Mouse (Mus musculus): ENCODE results near the gene Slc30a7. TPM values are rescaled to one million over a fixed set of nuclear protein-coding genes. Genes with fewer than 3 reads are reported as not detected.

The Slc30a7 gene
- 51.3 TPM for polyA plus RNA-seq (2014; fragmentation: Illumina TruSeq; extraction: RNeasy Lipid Tissue Mini Kit (QIAGEN cat#74804); ENCODE audit: low replicate concordance)

DNA sequence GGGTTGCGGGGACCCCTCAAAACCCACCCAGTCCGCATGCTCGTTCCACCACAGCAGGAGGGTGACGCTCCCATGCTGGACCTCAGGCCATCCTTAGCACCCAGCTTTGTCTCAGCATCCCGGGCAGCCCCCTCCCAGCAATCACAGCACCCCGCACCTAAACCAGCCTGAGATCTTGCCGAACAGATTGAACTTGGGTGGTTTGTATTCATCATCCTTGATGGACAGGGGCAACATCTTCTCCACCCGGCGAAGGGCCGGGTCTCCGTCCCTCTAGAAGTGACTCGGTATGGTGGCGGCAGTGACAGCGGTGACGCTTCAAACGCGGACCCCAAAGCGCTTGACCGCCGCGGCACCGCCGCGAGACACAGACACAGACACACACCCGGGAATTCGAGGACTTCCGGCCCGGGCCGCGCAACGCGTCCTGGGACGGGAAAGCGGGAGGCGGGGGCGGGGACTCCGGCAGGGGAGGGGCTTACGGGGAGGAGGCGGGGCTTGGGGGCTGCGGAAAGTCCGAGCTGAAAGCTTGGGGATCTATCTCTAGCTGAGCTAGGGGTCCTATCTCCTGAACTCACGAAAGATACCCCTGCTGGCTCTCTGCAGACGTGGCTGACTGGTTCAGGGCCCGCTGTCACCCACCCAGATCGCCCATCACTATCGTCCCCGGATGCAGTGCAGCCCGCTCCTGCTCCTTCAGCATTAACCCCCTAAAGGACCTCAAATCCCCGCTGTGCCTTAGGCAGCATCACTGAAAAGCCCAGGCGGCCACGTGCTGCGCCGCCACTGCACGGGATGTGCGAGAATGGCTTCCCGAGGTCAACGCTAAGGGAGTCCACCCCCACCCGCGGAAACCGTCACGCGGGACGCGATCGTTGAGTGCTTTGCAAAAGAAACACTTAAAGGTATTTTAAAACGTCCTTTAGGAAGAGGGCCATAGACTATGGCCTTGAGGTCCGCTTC, at the start of gene Slc30a7, which contains the start of gene Extl2:
Slc30a7 (minus strand) TSS at position 429 of the 963 bp plus-strand sequence.
Extl2 (plus strand) TSS at position 485 of the 963 bp plus-strand sequence.

Other genes starting within 250 kb of the Slc30a7 start
- gene Dph5, start 119.6 kb downstream of the Slc30a7 start, polyA plus RNA-seq (2014; fragmentation: Illumina TruSeq; extraction: RNeasy Lipid Tissue Mini Kit (QIAGEN cat#74804); ENCODE audit: low replicate concordance) = 6.9 TPM
- 7.4 TPM for gene Extl2, start 56 bp upstream of the Slc30a7 start, polyA plus RNA-seq (2014; fragmentation: Illumina TruSeq; extraction: RNeasy Lipid Tissue Mini Kit (QIAGEN cat#74804); ENCODE audit: low replicate concordance)
- 14.0 TPM for gene Vcam1, start 122.3 kb upstream of the Slc30a7 start, polyA plus RNA-seq (2014; fragmentation: Illumina TruSeq; extraction: RNeasy Lipid Tissue Mini Kit (QIAGEN cat#74804); ENCODE audit: low replicate concordance)
- gene Gpr88, start 246.1 kb upstream of the Slc30a7 start, polyA plus RNA-seq (2014; fragmentation: Illumina TruSeq; extraction: RNeasy Lipid Tissue Mini Kit (QIAGEN cat#74804); ENCODE audit: low replicate concordance) = 0.56 TPM